Mouse (Mus musculus) stomach, embryonic 14.5 days (tissue): ENCODE measurements around the gene Grik4. TPM values are rescaled to one million over a fixed set of nuclear protein-coding genes. Genes with fewer than 3 reads are reported as not detected.

Source experiments
- ATAC-seq: fragments of 200-750 bp; cut with Nextera tagmentation; 2 replicates; pipeline ENCODE4 v1.8.0; 2017; ENCODE audit warnings: low read depth, moderate TSS enrichment; ENCODE audit not compliant: insufficient number of reproducible peaks, insufficient read depth, low FRiP score
- H3K27ac ChIP-seq: fragments of 300-500 bp; sonication (generic); 2 replicates; pipeline ENCODE4 v1.5.1; 2014; ENCODE audit warnings: mild to moderate bottlenecking, low read length, moderate library complexity, mixed read lengths
- H3K27me3 ChIP-seq: fragments of 300-500 bp; sonication (generic); 2 replicates; pipeline ENCODE4 v1.6.1; 2014; ENCODE audit warnings: low read length, control low read depth, mixed read lengths; ENCODE audit not compliant: control insufficient read depth, insufficient read depth
- H3K36me3 ChIP-seq: fragments of 300-500 bp; sonication (generic); 2 replicates; pipeline ENCODE4 v1.6.1; 2014; ENCODE audit warnings: mild to moderate bottlenecking, control low read depth, low read length, moderate library complexity, mixed read lengths; ENCODE audit not compliant: control insufficient read depth, insufficient read depth
- H3K4me1 ChIP-seq: fragments of 300-500 bp; sonication (generic); 2 replicates; pipeline ENCODE4 v1.6.1; 2014; ENCODE audit warnings: low read length, control low read depth, mixed read lengths; ENCODE audit not compliant: control insufficient read depth, insufficient read depth
- H3K4me2 ChIP-seq: fragments of 300-500 bp; sonication (generic); replicated peaks from 2 replicates; pipeline ENCODE4 v1.6.1; 2014; ENCODE audit warnings: low read depth, low read length, control low read depth
- H3K4me3 ChIP-seq: fragments of 300-500 bp; sonication (generic); 2 replicates; pipeline ENCODE4 v1.5.1; 2014; ENCODE audit warnings: low read depth, low read length, control low read depth
- H3K9ac ChIP-seq: fragments of 300-500 bp; sonication (generic); replicated peaks from 2 replicates; pipeline ENCODE4 v1.6.1; 2014; ENCODE audit warnings: low read depth, mild to moderate bottlenecking, control low read depth, low read length, moderate library complexity, mixed read lengths
- H3K9me3 ChIP-seq: fragments of 300-500 bp; sonication (generic); 2 replicates; pipeline ENCODE4 v1.6.1; 2016; ENCODE audit warnings: low read depth, low read length, control low read depth; ENCODE audit not compliant: control insufficient read depth
- WGBS: fragments of 180-500 bp; shearing (Covaris S2); extraction: QIAGEN DNeasy Blood & Tissue Kit; methylation state at CpG from one replicate; pipeline ENCODE4 v1.1.7; 2014; 5-methylcytosine and 5-hydroxymethylcytosine counted together
- polyA plus RNA-seq: library from polyadenylated mRNA; unstranded; fragments of >200 nt; fragmentation: Nextera tagmentation; extraction: Ambion mirVana; gene quantifications from 2 replicates; pipeline ENCODE4 v1.2.1, GENCODE M21; 2014

Grik4 gene
- polyA plus RNA-seq, 1 experiment from 2014 or later, result 1.4 TPM

- Histone ChIP-seq H3K4me2 (no peak overlapping the region), H3K9me3 (no peaks in the 10 kb centered on the region), H3K36me3 (no peaks in the 10 kb centered on the region), H3K27ac (no peak overlapping the region), H3K4me3 (no peak overlapping the region), H3K27me3 (no peaks in the 10 kb centered on the region), H3K4me1 (peaks cover 6% of the 10 kb centered on the region; the same call in 1 of the 2 replicates), H3K9ac (no peak overlapping the region)
- no peak for ATAC-seq
- WGBS, result 58% methylated on average over 4 of the region's 4 CpGs
Measured at GRCm38 (mm10) chr9:42921830-42922229, 22.5 kb downstream of the Grik4 start.

GRCm38 (mm10) chr9:42920190-42920589, 24.1 kb downstream of the Grik4 start:
- H3K36me3 ChIP-seq, result no peaks in the 10 kb centered on the region
- H3K4me3 ChIP-seq, result no peak overlapping the region
- H3K27ac ChIP-seq, result no peak overlapping the region
- no peaks in the 10 kb centered on the region for H3K27me3 ChIP-seq
- no peak for ATAC-seq
- H3K4me1 ChIP-seq, result 0 out of 2 replicates have a peak, but pooled peaks cover 3% of the 10 kb centered on the region
- H3K9me3 ChIP-seq, result no peaks in the 10 kb centered on the region
- no peak overlapping the region for H3K9ac ChIP-seq
- WGBS, result 48% methylated on average over 7 of the region's 7 CpGs
- H3K4me2 ChIP-seq, result no peak overlapping the region

DNA sequence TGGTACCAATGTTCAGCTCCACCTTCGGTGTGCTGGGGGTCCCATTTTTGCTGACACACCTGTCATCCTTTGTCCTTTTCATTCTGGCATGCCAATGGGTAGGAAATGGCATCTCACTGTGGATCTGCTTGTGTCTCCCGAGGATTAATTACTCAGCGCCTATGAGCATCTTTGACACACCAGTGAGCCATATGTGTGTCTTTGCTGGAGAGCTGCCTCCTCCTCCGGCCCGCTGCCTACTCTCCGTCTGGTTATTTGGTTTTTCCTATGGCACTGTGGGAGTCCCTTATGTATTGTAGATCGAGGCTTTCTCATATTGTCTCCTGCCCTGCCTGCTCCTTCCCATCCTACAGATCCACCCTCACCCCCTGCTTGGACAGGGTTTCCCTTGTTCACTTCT, 26.4 kb downstream of the Grik4 start:
- Histone ChIP-seq H3K9ac (no peak overlapping the region), H3K9me3 (no peaks in the 10 kb centered on the region), H3K27me3 (no peaks in the 10 kb centered on the region), H3K27ac (no peak overlapping the region), H3K36me3 (no peaks in the 10 kb centered on the region), H3K4me2 (no peak overlapping the region), H3K4me1 (0 out of 2 replicates have a peak, but pooled peaks cover 3% of the 10 kb centered on the region), H3K4me3 (no peak overlapping the region)
- WGBS, result 89% methylated on average over 7 of the region's 7 CpGs
- ATAC-seq, result no peak

- WGBS, result 83% methylated on average over 2 of the region's 2 CpGs
- Histone ChIP-seq H3K9ac (no peak overlapping the region), H3K27me3 (no peaks in the 10 kb centered on the region), H3K27ac (no peak overlapping the region), H3K9me3 (no peaks in the 10 kb centered on the region), H3K4me1 (peaks cover 10% of the 10 kb centered on the region; the same call in 1 of the 2 replicates), H3K4me2 (no peak overlapping the region), H3K36me3 (no peaks in the 10 kb centered on the region), H3K4me3 (no peak overlapping the region)
- ATAC-seq, result no peak
Measured at GRCm38 (mm10) chr9:42913201-42913600, 31.1 kb downstream of the Grik4 start.

- peak overlapping the region; percentile 67; the same call in 1 of the 2 replicates for H3K27ac ChIP-seq
- H3K4me3 ChIP-seq, result no peak overlapping the region
- H3K27me3 ChIP-seq, result no peaks in the 10 kb centered on the region
- peaks cover 24% of the 10 kb centered on the region for H3K4me1 ChIP-seq
- H3K9me3 ChIP-seq, result no peaks in the 10 kb centered on the region
- 16% methylated on average over 8 of the region's 8 CpGs for WGBS
- ATAC-seq, result peak; percentile 69; the same call in 1 of the 2 replicates
- no peak overlapping the region; the same call in 1 of the 2 replicates for H3K4me2 ChIP-seq
- no peaks in the 10 kb centered on the region for H3K36me3 ChIP-seq
- no peak overlapping the region for H3K9ac ChIP-seq
Measured at GRCm38 (mm10) chr9:42908657-42909313, 35.5 kb downstream of the Grik4 start.

GRCm38 (mm10) chr9:42906995-42907394, 37.3 kb downstream of the Grik4 start:
- no peaks in the 10 kb centered on the region for H3K36me3 ChIP-seq
- ATAC-seq, result no peak
- H3K9me3 ChIP-seq, result no peaks in the 10 kb centered on the region
- H3K4me1 ChIP-seq, result peaks cover 27% of the 10 kb centered on the region
- H3K4me2 ChIP-seq, result no peak overlapping the region
- H3K27ac ChIP-seq, result no peak overlapping the region; the same call in 1 of the 2 replicates
- no peak overlapping the region for H3K4me3 ChIP-seq
- no peak overlapping the region for H3K9ac ChIP-seq
- WGBS, result 33% methylated on average over 3 of the region's 3 CpGs
- no peaks in the 10 kb centered on the region for H3K27me3 ChIP-seq

GRCm38 (mm10) chr9:42898091-42898591, 46.2 kb downstream of the Grik4 start:
- Histone ChIP-seq H3K4me3 (peak overlapping the region; percentile 38), H3K36me3 (no peaks in the 10 kb centered on the region), H3K27ac (no peak overlapping the region), H3K4me2 (peak overlapping the region; percentile 82), H3K4me1 (peaks cover 7% of the 10 kb centered on the region; the same call in 1 of the 2 replicates), H3K9ac (no peak overlapping the region), H3K9me3 (no peaks in the 10 kb centered on the region), H3K27me3 (no peaks in the 10 kb centered on the region)
- peak; percentile 50; the same call in 1 of the 2 replicates for ATAC-seq
- WGBS, result 1% methylated on average over 11 of the region's 11 CpGs

DNA sequence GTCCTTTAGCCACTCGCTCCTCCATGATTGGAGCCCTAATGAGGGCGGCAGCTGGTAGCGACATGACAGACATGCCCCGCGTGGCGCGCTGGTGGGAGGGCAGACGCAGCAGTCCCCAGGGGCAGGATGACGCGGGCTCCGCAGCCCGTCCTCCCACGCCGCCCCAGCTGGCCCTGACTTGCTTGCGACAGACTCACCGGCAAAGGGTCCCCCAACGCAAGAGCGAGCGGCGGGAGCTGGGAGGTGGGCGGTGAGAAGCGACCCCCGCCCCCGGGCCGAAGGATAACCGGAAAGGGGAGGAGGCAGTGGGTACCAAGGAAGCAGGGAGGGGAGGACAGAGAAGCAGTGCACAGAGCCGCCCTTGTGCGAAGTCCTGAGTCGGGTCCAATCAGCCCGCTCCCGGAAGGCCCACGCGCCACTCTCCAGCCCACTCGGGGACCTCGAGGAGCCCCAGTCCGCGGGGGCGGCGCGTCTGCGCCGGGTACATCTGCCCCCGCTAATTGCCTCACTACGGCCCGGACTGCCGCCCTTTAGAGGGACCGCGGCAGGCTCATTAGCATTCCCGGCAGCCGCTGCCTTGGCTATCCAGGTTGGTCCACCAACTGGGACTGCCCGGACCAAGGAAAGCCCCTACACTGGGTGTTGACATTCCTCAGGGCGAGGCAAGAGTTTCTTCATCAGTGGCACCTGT, 46.8 kb downstream of the Grik4 start:
- Histone ChIP-seq H3K9me3 (no peaks in the 10 kb centered on the region), H3K27me3 (no peaks in the 10 kb centered on the region), H3K4me2 (peak overlapping the region; percentile 82), H3K27ac (no peak overlapping the region), H3K4me3 (peak overlapping the region; percentile 38), H3K36me3 (no peaks in the 10 kb centered on the region), H3K4me1 (peaks cover 7% of the 10 kb centered on the region; the same call in 1 of the 2 replicates), H3K9ac (peak overlapping the region; percentile 45; the same call in 1 of the 2 replicates)
- peak; percentile 57; the same call in 1 of the 2 replicates for ATAC-seq
- WGBS, result under 1% methylated on average over 52 of the region's 52 CpGs
